Mouse (Mus musculus) brain, adult 2 months (tissue): ENCODE measurements around the gene Trpv1.

ENCODE experiments used
- DNase-seq: peaks from one replicate; pipeline ENCODE4 v3.0.0; 2011; ENCODE audit warnings: low read depth, low spot score

The Trpv1 gene

GRCm38 (mm10) chr11:73235990-73236701 is 2.1 kb downstream of the Trpv1 start:
- peak; percentile 15 for DNase-seq

GRCm38 (mm10) chr11:73236731-73237130 is 2.6 kb downstream of the Trpv1 start:
- no peak for DNase-seq

GRCm38 (mm10) chr11:73242199-73242598 is 8.1 kb downstream of the Trpv1 start:
- no peak for DNase-seq

GRCm38 (mm10) chr11:73242777-73243176 is 8.7 kb downstream of the Trpv1 start:
- no peak for DNase-seq

- no peak for DNase-seq
Observed at GRCm38 (mm10) chr11:73257362-73257945, 23.4 kb downstream of the Trpv1 start.

- DNase-seq, result no peak
Observed at GRCm38 (mm10) chr11:73258664-73259063, 24.6 kb downstream of the Trpv1 start.

- DNase-seq, result no peak
Observed at GRCm38 (mm10) chr11:73260457-73260856, 26.4 kb downstream of the Trpv1 start.

- DNase-seq, result no peak
Observed at GRCm38 (mm10) chr11:73261385-73261784, 27.3 kb downstream of the Trpv1 start.

- DNase-seq, result no peak
Observed at GRCm38 (mm10) chr11:73267267-73267666, 33.2 kb downstream of the Trpv1 start, which contains the start of gene Trpv3. Trpv3 (plus strand) TSS chr11:73267388.

GRCm38 (mm10) chr11:73274821-73275220 is 40.7 kb downstream of the Trpv1 start:
- no peak for DNase-seq

GRCm38 (mm10) chr11:73280710-73281109 is 46.6 kb downstream of the Trpv1 start:
- no peak for DNase-seq

- peak; percentile 93 for DNase-seq
Observed at GRCm38 (mm10) chr11:73281528-73282027, 47.5 kb downstream of the Trpv1 start.

GRCm38 (mm10) chr11:73283369-73283768 is 49.3 kb downstream of the Trpv1 start:
- DNase-seq, result peak; percentile 60

GRCm38 (mm10) chr11:73283926-73284325 is 49.8 kb downstream of the Trpv1 start:
- no peak for DNase-seq

GRCm38 (mm10) chr11:73284351-73284750 is 50.3 kb downstream of the Trpv1 start:
- DNase-seq, result peak; percentile 86

- DNase-seq, result peak; percentile 65
Observed at GRCm38 (mm10) chr11:73289621-73290020, 55.5 kb downstream of the Trpv1 start.

- peak; percentile 67 for DNase-seq
Observed at GRCm38 (mm10) chr11:73303123-73303522, 69.0 kb downstream of the Trpv1 start.
